Mouse (Mus musculus) embryonic facial prominence, embryonic 11.5 days (tissue): ENCODE data around the gene Dmpk. TPM values are rescaled to one million over a fixed set of nuclear protein-coding genes. Genes with fewer than 3 reads are reported as not detected.
A peak's percentile ranks its signal among the peaks of the same experiment; 100 is the strongest.

ENCODE experiments used
- ATAC-seq: fragments of 200-750 bp; cut with Nextera tagmentation; replicated peaks from 2 replicates; pipeline ENCODE4 v1.8.0; 2017; ENCODE audit warnings: low read depth; ENCODE audit not compliant: insufficient number of reproducible peaks, low FRiP score, low TSS enrichment
- DNase-seq: peaks from one replicate; pipeline ENCODE4 v3.0.0-alpha.2; 2015; ENCODE audit warnings: low spot score
- H3K27ac ChIP-seq: fragments of 300-500 bp; sonication (generic); replicated peaks from 2 replicates; pipeline ENCODE4 v1.5.1; 2014; ENCODE audit warnings: mild to moderate bottlenecking, low read depth, low read length, control low read depth
- H3K27me3 ChIP-seq: fragments of 300-500 bp; sonication (generic); 2 replicates; pipeline ENCODE4 v1.6.1; 2014; ENCODE audit warnings: mild to moderate bottlenecking, low read length, moderate library complexity, mixed read lengths; ENCODE audit not compliant: control insufficient read depth, insufficient read depth
- H3K36me3 ChIP-seq: fragments of 300-500 bp; sonication (generic); replicated peaks from 2 replicates; pipeline ENCODE4 v1.6.1; 2014; ENCODE audit warnings: low read depth, mild to moderate bottlenecking, low read length, moderate library complexity, mixed read lengths; ENCODE audit not compliant: control insufficient read depth, insufficient read depth
- H3K4me1 ChIP-seq: fragments of 300-500 bp; sonication (generic); 2 replicates; pipeline ENCODE4 v1.6.1; 2014; ENCODE audit warnings: low read length, mixed read lengths; ENCODE audit not compliant: control insufficient read depth, insufficient read depth
- H3K4me2 ChIP-seq: fragments of 300-500 bp; sonication (generic); 2 replicates; pipeline ENCODE4 v1.6.1; 2014; ENCODE audit warnings: low read depth, mild to moderate bottlenecking, control low read depth, low read length, moderate library complexity
- H3K4me3 ChIP-seq: fragments of 300-500 bp; sonication (generic); 2 replicates; pipeline ENCODE4 v1.5.1; 2014; ENCODE audit warnings: low read depth, low read length, control low read depth
- H3K9ac ChIP-seq: fragments of 300-500 bp; sonication (generic); replicated peaks from 2 replicates; pipeline ENCODE4 v1.6.1; 2014; ENCODE audit warnings: mild to moderate bottlenecking, control low read depth, low read length
- H3K9me3 ChIP-seq: fragments of 300-500 bp; sonication (generic); replicated peaks from 2 replicates; pipeline ENCODE4 v1.6.1; 2016; ENCODE audit warnings: mild to moderate bottlenecking, low read length, inconsistent platforms, mixed read lengths; ENCODE audit not compliant: control insufficient read depth
- WGBS: fragments of 180-500 bp; shearing (Covaris S2); extraction: QIAGEN DNeasy Blood & Tissue Kit; methylation state at CpG from one replicate; pipeline ENCODE4 v1.1.7; 2014; 5-methylcytosine and 5-hydroxymethylcytosine counted together
- polyA plus RNA-seq: library from polyadenylated mRNA; unstranded; fragments of >200 nt; fragmentation: Nextera tagmentation; extraction: Ambion mirVana; gene quantifications from 2 replicates; pipeline ENCODE4 v1.2.1, GENCODE M21; 2014

Gene Dmpk
- polyA plus RNA-seq, 1 experiment from 2014 or later: 6.5 TPM

- H3K4me1 ChIP-seq: peaks cover 13% of the 10 kb centered on the region
- DNase-seq (peak; percentile 99), ATAC-seq (peak; percentile 81)
- peak overlapping the region; percentile 93 for H3K9ac ChIP-seq
- peak overlapping the region; percentile 94 for H3K4me2 ChIP-seq
- peak overlapping the region; percentile 97 for H3K27ac ChIP-seq
- H3K36me3 ChIP-seq: no peaks in the 10 kb centered on the region; the same call in 1 of the 2 replicates
- H3K9me3 ChIP-seq: no peaks in the 10 kb centered on the region
- peaks cover 4% of the 10 kb centered on the region; the same call in 1 of the 2 replicates for H3K27me3 ChIP-seq
- peak overlapping the region; percentile 79 for H3K4me3 ChIP-seq
- under 1% methylated on average over 45 of the region's 45 CpGs for WGBS
Observed at GRCm38 (mm10) chr7:19093537-19094385, 10.1 kb downstream of the Dmpk start.

- 0% methylated on average over 15 of the region's 36 CpGs for WGBS
Observed at GRCm38 (mm10) chr7:19094471-19094825, 10.8 kb downstream of the Dmpk start, which contains the start of gene Six5. Gene Six5, plus strand, starts transcription at chr7:19094594.

GRCm38 (mm10) chr7:19094826-19095750 is 11.4 kb downstream of the Dmpk start:
- DNase-seq: peak; percentile 55
- Histone ChIP-seq H3K4me2 (peak overlapping the region; percentile 94), H3K36me3 (no peaks in the 10 kb centered on the region; the same call in 1 of the 2 replicates), H3K27ac (peak overlapping the region; percentile 97), H3K9ac (peak overlapping the region; percentile 93), H3K4me1 (peaks cover 13% of the 10 kb centered on the region), H3K4me3 (peak overlapping the region; percentile 79), H3K9me3 (no peaks in the 10 kb centered on the region), H3K27me3 (peaks cover 4% of the 10 kb centered on the region; the same call in 1 of the 2 replicates)
- no peak for ATAC-seq
- WGBS: under 1% methylated on average over 64 of the region's 87 CpGs

More at GRCm38 (mm10) chr7:19094471-19094825, 10.8 kb downstream of the Dmpk start, which contains the start of gene Six5:
- DNase-seq (no peak), ATAC-seq (no peak)
- Histone ChIP-seq H3K4me1 (peaks cover 13% of the 10 kb centered on the region), H3K36me3 (no peaks in the 10 kb centered on the region; the same call in 1 of the 2 replicates), H3K9ac (peak within 1 kb of the TSS; percentile 93), H3K4me3 (peak within 1 kb of the TSS; percentile 79), H3K4me2 (peak within 1 kb of the TSS; percentile 94), H3K27me3 (peaks cover 4% of the 10 kb centered on the region; the same call in 1 of the 2 replicates), H3K27ac (peak within 1 kb of the TSS; percentile 97), H3K9me3 (no peaks in the 10 kb centered on the region)

- H3K9me3 ChIP-seq: no peaks in the 10 kb centered on the region
- peak; percentile 1; the same call in 1 of the 2 replicates for ATAC-seq
- H3K4me3 ChIP-seq: peak overlapping the region; percentile 79
- H3K36me3 ChIP-seq: no peaks in the 10 kb centered on the region; the same call in 1 of the 2 replicates
- peak overlapping the region; percentile 93 for H3K9ac ChIP-seq
- H3K4me1 ChIP-seq: peaks cover 13% of the 10 kb centered on the region
- peaks cover 4% of the 10 kb centered on the region; the same call in 1 of the 2 replicates for H3K27me3 ChIP-seq
- WGBS: 0% methylated on average over 19 of the region's 19 CpGs
- DNase-seq: peak; percentile 91
- H3K27ac ChIP-seq: peak overlapping the region; percentile 97
- H3K4me2 ChIP-seq: peak overlapping the region; percentile 94
Observed at GRCm38 (mm10) chr7:19095751-19096110, 12.1 kb downstream of the Dmpk start.

- no peaks in the 10 kb centered on the region for H3K36me3 ChIP-seq
- peak overlapping the region; percentile 94 for H3K4me2 ChIP-seq
- WGBS: 51% methylated on average over 5 of the region's 5 CpGs
- H3K4me1 ChIP-seq: peaks cover 13% of the 10 kb centered on the region
- H3K9me3 ChIP-seq: no peaks in the 10 kb centered on the region
- peak overlapping the region; percentile 79 for H3K4me3 ChIP-seq
- ATAC-seq (no peak), DNase-seq (no peak)
- H3K27ac ChIP-seq: peak overlapping the region; percentile 97
- H3K9ac ChIP-seq: peak overlapping the region; percentile 93
- peaks cover 4% of the 10 kb centered on the region; the same call in 1 of the 2 replicates for H3K27me3 ChIP-seq
Observed at GRCm38 (mm10) chr7:19096421-19096976, 12.8 kb downstream of the Dmpk start.

GRCm38 (mm10) chr7:19097217-19097616 is 13.6 kb downstream of the Dmpk start:
- Histone ChIP-seq H3K36me3 (no peaks in the 10 kb centered on the region), H3K4me1 (peaks cover 8% of the 10 kb centered on the region), H3K27me3 (no peaks in the 10 kb centered on the region), H3K4me3 (no peak overlapping the region), H3K9ac (no peak overlapping the region), H3K27ac (no peak overlapping the region), H3K9me3 (no peaks in the 10 kb centered on the region), H3K4me2 (no peak overlapping the region)
- 55% methylated on average over 2 of the region's 2 CpGs for WGBS
- DNase-seq: no peak
- ATAC-seq: no peak

GRCm38 (mm10) chr7:19097863-19098262 is 14.2 kb downstream of the Dmpk start:
- Histone ChIP-seq H3K4me3 (no peak overlapping the region), H3K9me3 (no peaks in the 10 kb centered on the region), H3K9ac (no peak overlapping the region), H3K36me3 (no peaks in the 10 kb centered on the region), H3K4me1 (peaks cover 8% of the 10 kb centered on the region), H3K4me2 (no peak overlapping the region), H3K27me3 (no peaks in the 10 kb centered on the region), H3K27ac (no peak overlapping the region)
- no peak for ATAC-seq
- no peak for DNase-seq
